Mouse (Mus musculus): Measurements from ENCODE around the gene Il11ra1. TPM values are rescaled to one million over a fixed set of nuclear protein-coding genes. Genes with fewer than 3 reads are reported as not detected.
A peak's percentile ranks its signal among the peaks of the same experiment; 100 is the strongest.

The Il11ra1 gene
- polyA plus RNA-seq, 1 experiment from 2014 or later: 317 TPM

- ATAC-seq (ENCODE audit: low read depth): no peak
- DNase-seq (ENCODE audit: low spot score): no peak
- peak overlapping the region; percentile 89; the same call in 1 of the 2 replicates for H3K27ac ChIP-seq (replicated peaks; ENCODE audit: low read depth, low read length)
Measured at GRCm38 (mm10) chr4:41756440-41756839, 56.7 kb downstream of the Il11ra1 start.

DNA sequence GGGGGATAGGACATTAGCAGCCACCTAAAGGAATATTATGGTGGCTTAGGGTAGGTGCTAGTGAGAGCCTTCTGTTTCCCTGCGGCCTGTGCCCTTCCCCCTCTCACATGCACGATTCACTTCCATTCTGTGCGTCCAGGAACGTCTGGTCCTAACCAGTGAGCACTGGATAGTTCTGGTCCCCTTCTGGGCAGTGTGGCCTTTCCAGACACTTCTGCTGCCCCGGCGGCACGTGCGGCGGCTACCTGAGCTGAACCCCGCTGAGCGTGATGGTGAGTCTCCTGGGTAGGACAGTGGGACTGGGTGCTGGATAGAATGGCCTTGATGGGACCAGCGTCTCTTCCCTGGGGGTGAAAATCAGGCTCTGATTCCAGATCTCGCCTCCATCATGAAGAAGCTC lies 57.5 kb downstream of the Il11ra1 start:
- H3K4me3 ChIP-seq (ENCODE audit: low read depth, low read length): no peak overlapping the region
- whole genome bisulfite sequencing: 93% methylated on average over 13 of the region's 13 CpGs
- DNase-seq (ENCODE audit: low spot score): no peak

More at GRCm38 (mm10) chr4:41756440-41756839, 56.7 kb downstream of the Il11ra1 start:
- Histone ChIP-seq H3K4me1 (ENCODE audit: control insufficient read depth, insufficient read depth, low read length) (peaks cover 13% of the 10 kb centered on the region), H3K9ac (ENCODE audit: low read depth, low read length) (peak overlapping the region; percentile 82), H3K4me3 (ENCODE audit: low read depth, low read length) (peak overlapping the region; percentile 79), H3K36me3 (ENCODE audit: control insufficient read depth, insufficient read depth, low read length) (0 out of 2 replicates have a peak, but pooled peaks cover 6% of the 10 kb centered on the region), H3K9me3 (ENCODE audit: control insufficient read depth, low read length) (no peaks in the 10 kb centered on the region), H3K27me3 (replicated peaks; ENCODE audit: control insufficient read depth, insufficient read depth, low read length) (no peaks in the 10 kb centered on the region), H3K4me2 (ENCODE audit: low read depth, low read length) (peak overlapping the region; percentile 93)
- 77% methylated on average over 8 of the region's 8 CpGs for WGBS

DNA sequence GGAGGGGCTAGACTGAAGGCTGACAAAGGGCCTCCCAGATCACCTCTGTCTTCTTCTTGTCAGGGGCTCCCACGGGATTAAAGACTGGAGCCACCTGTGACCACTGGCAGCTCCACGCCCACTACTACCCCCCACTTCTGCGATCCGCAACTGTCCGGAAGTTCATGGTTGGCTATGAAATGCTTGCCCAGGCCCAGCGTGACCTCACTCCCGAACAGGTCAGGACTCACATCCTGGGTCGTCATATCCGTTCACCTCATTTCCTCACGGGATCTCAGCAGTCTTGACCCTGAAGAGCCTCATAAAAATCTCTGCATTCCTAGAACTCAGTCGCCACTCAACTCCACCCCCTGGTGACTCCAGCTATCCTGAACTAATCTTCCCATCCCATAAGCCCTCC lies 58.2 kb downstream of the Il11ra1 start:
- H3K27me3 ChIP-seq (replicated peaks; ENCODE audit: control insufficient read depth, insufficient read depth, low read length): no peaks in the 10 kb centered on the region
- no peak overlapping the region for H3K9ac ChIP-seq (ENCODE audit: low read depth, low read length)
- no peak overlapping the region for H3K4me2 ChIP-seq (ENCODE audit: low read depth, low read length)
- peaks cover 16% of the 10 kb centered on the region for H3K4me1 ChIP-seq (ENCODE audit: control insufficient read depth, insufficient read depth, low read length)
- 78% methylated on average over 11 of the region's 11 CpGs for WGBS
- ATAC-seq (ENCODE audit: low read depth) (no peak), DNase-seq (ENCODE audit: low spot score) (no peak)
- no peak overlapping the region for H3K4me3 ChIP-seq (ENCODE audit: low read depth, low read length)
- 0 out of 2 replicates have a peak, but pooled peaks cover 6% of the 10 kb centered on the region for H3K36me3 ChIP-seq (ENCODE audit: control insufficient read depth, insufficient read depth, low read length)
- no peak overlapping the region for H3K27ac ChIP-seq (replicated peaks; ENCODE audit: low read depth, low read length)
- no peaks in the 10 kb centered on the region for H3K9me3 ChIP-seq (ENCODE audit: control insufficient read depth, low read length)

More for the DNA sequence above, 57.5 kb downstream of the Il11ra1 start:
- no peaks in the 10 kb centered on the region for H3K27me3 ChIP-seq (replicated peaks; ENCODE audit: control insufficient read depth, insufficient read depth, low read length)
- H3K9me3 ChIP-seq (ENCODE audit: control insufficient read depth, low read length): no peaks in the 10 kb centered on the region
- no peak overlapping the region for H3K27ac ChIP-seq (replicated peaks; ENCODE audit: low read depth, low read length)
- H3K36me3 ChIP-seq (ENCODE audit: control insufficient read depth, insufficient read depth, low read length): 0 out of 2 replicates have a peak, but pooled peaks cover 6% of the 10 kb centered on the region
- peaks cover 16% of the 10 kb centered on the region for H3K4me1 ChIP-seq (ENCODE audit: control insufficient read depth, insufficient read depth, low read length)
- ATAC-seq (ENCODE audit: low read depth): no peak
- H3K4me2 ChIP-seq (ENCODE audit: low read depth, low read length): no peak overlapping the region
- H3K9ac ChIP-seq (ENCODE audit: low read depth, low read length): no peak overlapping the region

- Histone ChIP-seq H3K27ac (replicated peaks; ENCODE audit: low read depth, low read length) (no peak overlapping the region; the same call in 1 of the 2 replicates), H3K4me2 (ENCODE audit: low read depth, low read length) (no peak overlapping the region), H3K36me3 (ENCODE audit: control insufficient read depth, insufficient read depth, low read length) (0 out of 2 replicates have a peak, but pooled peaks cover 6% of the 10 kb centered on the region), H3K9me3 (ENCODE audit: control insufficient read depth, low read length) (no peaks in the 10 kb centered on the region), H3K4me1 (ENCODE audit: control insufficient read depth, insufficient read depth, low read length) (peaks cover 16% of the 10 kb centered on the region), H3K27me3 (replicated peaks; ENCODE audit: control insufficient read depth, insufficient read depth, low read length) (no peaks in the 10 kb centered on the region), H3K4me3 (ENCODE audit: low read depth, low read length) (no peak overlapping the region), H3K9ac (ENCODE audit: low read depth, low read length) (no peak overlapping the region)
- WGBS: 82% methylated on average over 4 of the region's 4 CpGs
- ATAC-seq (ENCODE audit: low read depth) (no peak), DNase-seq (ENCODE audit: low spot score) (no peak)
Measured at GRCm38 (mm10) chr4:41758701-41759100, 58.9 kb downstream of the Il11ra1 start.

- DNase-seq (ENCODE audit: low spot score): peak; percentile 19
- ATAC-seq (ENCODE audit: low read depth): no peak
- WGBS: 87% methylated on average over 9 of the region's 9 CpGs
Measured at GRCm38 (mm10) chr4:41759206-41759605, 59.4 kb downstream of the Il11ra1 start.

GRCm38 (mm10) chr4:41759656-41760287 lies 60.0 kb downstream of the Il11ra1 start:
- no peaks in the 10 kb centered on the region for H3K9me3 ChIP-seq (ENCODE audit: control insufficient read depth, low read length)
- H3K36me3 ChIP-seq (ENCODE audit: control insufficient read depth, insufficient read depth, low read length): 0 out of 2 replicates have a peak, but pooled peaks cover 6% of the 10 kb centered on the region
- peaks cover 16% of the 10 kb centered on the region for H3K4me1 ChIP-seq (ENCODE audit: control insufficient read depth, insufficient read depth, low read length)
- H3K4me2 ChIP-seq (ENCODE audit: low read depth, low read length): peak overlapping the region; percentile 69
- ATAC-seq (ENCODE audit: low read depth) (no peak), DNase-seq (ENCODE audit: low spot score) (no peak)
- H3K4me3 ChIP-seq (ENCODE audit: low read depth, low read length): peak overlapping the region; percentile 52
- peak overlapping the region; percentile 63 for H3K9ac ChIP-seq (ENCODE audit: low read depth, low read length)
- peak overlapping the region; percentile 97 for H3K27ac ChIP-seq (replicated peaks; ENCODE audit: low read depth, low read length)
- H3K27me3 ChIP-seq (replicated peaks; ENCODE audit: control insufficient read depth, insufficient read depth, low read length): no peaks in the 10 kb centered on the region
- whole genome bisulfite sequencing: 36% methylated on average over 6 of the region's 6 CpGs

More at GRCm38 (mm10) chr4:41759206-41759605, 59.4 kb downstream of the Il11ra1 start:
- Histone ChIP-seq H3K9ac (ENCODE audit: low read depth, low read length) (no peak overlapping the region), H3K27ac (replicated peaks; ENCODE audit: low read depth, low read length) (peak overlapping the region; percentile 97), H3K36me3 (ENCODE audit: control insufficient read depth, insufficient read depth, low read length) (0 out of 2 replicates have a peak, but pooled peaks cover 6% of the 10 kb centered on the region), H3K9me3 (ENCODE audit: control insufficient read depth, low read length) (no peaks in the 10 kb centered on the region), H3K4me2 (ENCODE audit: low read depth, low read length) (no peak overlapping the region), H3K27me3 (replicated peaks; ENCODE audit: control insufficient read depth, insufficient read depth, low read length) (no peaks in the 10 kb centered on the region), H3K4me3 (ENCODE audit: low read depth, low read length) (no peak overlapping the region), H3K4me1 (ENCODE audit: control insufficient read depth, insufficient read depth, low read length) (peaks cover 16% of the 10 kb centered on the region)

DNA sequence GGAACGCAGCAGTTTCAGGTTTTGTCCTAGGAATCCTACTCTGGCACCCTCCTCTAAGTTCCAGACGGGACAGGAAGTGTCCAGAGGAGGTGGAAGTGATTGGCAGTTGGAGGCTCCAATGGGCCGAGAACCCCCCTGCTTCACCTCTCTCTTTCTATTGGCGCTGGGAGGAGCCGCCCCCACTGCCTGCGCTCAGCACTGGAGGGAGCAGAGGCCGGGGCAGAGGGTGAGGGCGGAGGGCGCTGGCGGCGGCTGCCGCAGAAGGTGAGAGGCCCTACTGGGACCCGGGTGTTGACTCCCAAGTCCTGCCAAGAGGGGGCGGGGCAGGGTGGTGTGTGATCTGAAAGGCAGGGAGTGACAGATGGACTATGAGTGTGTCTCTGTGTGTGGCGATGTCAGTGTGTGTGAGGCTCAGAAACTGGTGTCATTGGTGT lies 60.5 kb downstream of the Il11ra1 start:
- ATAC-seq (ENCODE audit: low read depth) (peak; percentile 91), DNase-seq (ENCODE audit: low spot score) (peak; percentile 96)
- Histone ChIP-seq H3K27me3 (replicated peaks; ENCODE audit: control insufficient read depth, insufficient read depth, low read length) (no peaks in the 10 kb centered on the region), H3K36me3 (ENCODE audit: control insufficient read depth, insufficient read depth, low read length) (0 out of 2 replicates have a peak, but pooled peaks cover 6% of the 10 kb centered on the region), H3K9me3 (ENCODE audit: control insufficient read depth, low read length) (no peaks in the 10 kb centered on the region), H3K27ac (replicated peaks; ENCODE audit: low read depth, low read length) (peak overlapping the region; percentile 97), H3K9ac (ENCODE audit: low read depth, low read length) (peak overlapping the region; percentile 63), H3K4me2 (ENCODE audit: low read depth, low read length) (peak overlapping the region; percentile 69), H3K4me1 (ENCODE audit: control insufficient read depth, insufficient read depth, low read length) (peaks cover 16% of the 10 kb centered on the region), H3K4me3 (ENCODE audit: low read depth, low read length) (peak overlapping the region; percentile 52)
- WGBS: under 1% methylated on average over 14 of the region's 15 CpGs

DNA sequence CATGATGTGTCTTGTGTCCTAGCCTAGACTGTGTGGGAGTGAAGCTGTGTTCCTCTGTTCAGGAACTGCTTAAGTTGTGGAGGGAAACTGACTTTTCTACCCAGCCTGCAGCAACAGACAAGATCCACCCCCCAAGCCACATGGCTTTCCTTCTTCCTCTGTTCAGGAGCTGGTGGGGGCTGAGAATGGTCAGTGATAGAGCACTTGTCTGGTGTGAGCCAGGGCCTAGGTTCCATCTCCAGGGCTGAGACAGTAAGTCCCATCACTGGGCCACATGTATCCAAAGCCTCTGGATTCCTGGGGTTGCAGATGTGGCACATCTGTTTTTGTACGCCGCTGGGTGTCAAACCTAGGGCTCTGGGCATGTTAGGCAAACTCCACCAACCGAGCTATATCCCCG lies 61.1 kb downstream of the Il11ra1 start:
- ATAC-seq (ENCODE audit: low read depth): no peak
- no peak for DNase-seq (ENCODE audit: low spot score)

More for the DNA sequence above, 61.1 kb downstream of the Il11ra1 start:
- Histone ChIP-seq H3K4me2 (ENCODE audit: low read depth, low read length) (peak overlapping the region; percentile 69), H3K4me3 (ENCODE audit: low read depth, low read length) (peak overlapping the region; percentile 52), H3K9me3 (ENCODE audit: control insufficient read depth, low read length) (no peaks in the 10 kb centered on the region), H3K9ac (ENCODE audit: low read depth, low read length) (peak overlapping the region; percentile 63), H3K36me3 (ENCODE audit: control insufficient read depth, insufficient read depth, low read length) (peaks cover 11% of the 10 kb centered on the region), H3K27ac (replicated peaks; ENCODE audit: low read depth, low read length) (peak overlapping the region; percentile 97), H3K27me3 (replicated peaks; ENCODE audit: control insufficient read depth, insufficient read depth, low read length) (no peaks in the 10 kb centered on the region), H3K4me1 (ENCODE audit: control insufficient read depth, insufficient read depth, low read length) (peaks cover 16% of the 10 kb centered on the region)
- WGBS: 49% methylated on average over 4 of the region's 4 CpGs
